Mouse (Mus musculus) adrenal gland, postnatal 25 days (tissue): ENCODE data around the gene Supt20. TPM values are rescaled to one million over a fixed set of nuclear protein-coding genes. Genes with fewer than 3 reads are reported as not detected.
"Not testable (repeated sequence)": the region's sequence is repeated elsewhere in the genome, so short reads cannot be mapped to it uniquely, and the experiment has no call there.

ENCODE experiments used
- DNase-seq: peaks from one replicate; pipeline ENCODE4 v3.0.0; 2021; ENCODE audit warnings: mixed read lengths
- total RNA-seq: library from RNA; stranded (reverse); gene quantifications from 2 replicates; pipeline ENCODE4 v1.2.3, GENCODE M21; 2021

Gene Supt20
- total RNA-seq, 1 experiment from 2014 or later, result 68.9 TPM

DNA sequence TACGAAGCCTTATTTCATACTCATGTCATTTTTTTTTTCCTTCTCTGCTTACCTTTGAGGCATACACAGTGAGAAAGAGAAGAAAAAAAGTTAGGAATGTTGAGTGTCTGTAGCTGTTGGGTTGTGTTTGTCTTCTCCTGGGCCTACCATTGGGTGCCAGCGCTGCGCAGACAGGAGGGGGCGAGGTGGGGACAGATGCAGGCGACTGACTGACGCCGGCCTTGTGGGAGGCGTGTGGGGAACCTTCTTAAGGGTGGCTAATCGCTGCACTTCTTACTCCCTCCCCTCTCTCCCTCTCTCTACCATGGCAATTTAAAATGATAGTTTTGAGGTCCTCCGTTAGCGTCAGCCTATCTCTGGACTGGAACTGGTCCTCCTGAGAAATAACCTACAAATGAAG, 63.5 kb downstream of the Supt20 start:
- DNase-seq, result peak; percentile 56

DNA sequence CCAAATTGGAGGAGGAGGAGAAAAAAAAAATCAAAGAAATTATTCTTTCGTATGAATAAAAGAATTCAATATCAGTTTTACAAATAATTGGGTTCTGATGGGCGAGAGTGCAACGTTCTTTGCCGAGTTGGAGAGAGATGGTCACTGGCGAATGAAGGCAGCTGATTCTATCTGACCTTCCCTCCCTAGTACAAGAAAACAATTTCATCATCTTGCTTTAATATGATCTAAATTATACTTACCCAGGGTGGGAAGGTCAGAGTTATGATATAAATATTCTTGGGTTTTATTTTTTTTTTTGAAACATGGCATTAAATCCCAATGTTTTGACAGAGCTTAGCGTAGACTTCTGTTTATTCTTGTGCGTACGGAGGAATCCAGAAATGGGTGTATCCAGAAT, 64.8 kb downstream of the Supt20 start:
- no peak for DNase-seq

DNA sequence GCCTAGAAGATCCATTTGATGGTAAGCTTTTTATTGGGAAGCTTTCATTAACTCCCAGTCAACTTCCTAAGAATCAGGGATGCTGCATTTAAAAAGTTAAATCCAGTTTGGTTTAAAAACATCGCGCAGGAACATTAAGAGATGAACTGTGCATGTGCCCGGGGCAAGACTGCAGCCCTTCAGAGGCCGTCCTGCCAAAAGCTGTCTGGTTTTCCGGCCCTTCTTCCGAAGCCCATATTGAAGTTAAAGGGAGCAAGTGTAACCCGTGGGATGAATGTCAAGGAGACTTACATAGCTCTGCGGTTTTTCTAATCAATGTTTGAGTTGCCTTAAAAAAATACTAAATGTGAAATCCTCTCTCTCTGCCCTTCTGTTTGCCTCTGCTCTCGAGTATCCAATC, 66.6 kb downstream of the Supt20 start:
- no peak for DNase-seq

DNA sequence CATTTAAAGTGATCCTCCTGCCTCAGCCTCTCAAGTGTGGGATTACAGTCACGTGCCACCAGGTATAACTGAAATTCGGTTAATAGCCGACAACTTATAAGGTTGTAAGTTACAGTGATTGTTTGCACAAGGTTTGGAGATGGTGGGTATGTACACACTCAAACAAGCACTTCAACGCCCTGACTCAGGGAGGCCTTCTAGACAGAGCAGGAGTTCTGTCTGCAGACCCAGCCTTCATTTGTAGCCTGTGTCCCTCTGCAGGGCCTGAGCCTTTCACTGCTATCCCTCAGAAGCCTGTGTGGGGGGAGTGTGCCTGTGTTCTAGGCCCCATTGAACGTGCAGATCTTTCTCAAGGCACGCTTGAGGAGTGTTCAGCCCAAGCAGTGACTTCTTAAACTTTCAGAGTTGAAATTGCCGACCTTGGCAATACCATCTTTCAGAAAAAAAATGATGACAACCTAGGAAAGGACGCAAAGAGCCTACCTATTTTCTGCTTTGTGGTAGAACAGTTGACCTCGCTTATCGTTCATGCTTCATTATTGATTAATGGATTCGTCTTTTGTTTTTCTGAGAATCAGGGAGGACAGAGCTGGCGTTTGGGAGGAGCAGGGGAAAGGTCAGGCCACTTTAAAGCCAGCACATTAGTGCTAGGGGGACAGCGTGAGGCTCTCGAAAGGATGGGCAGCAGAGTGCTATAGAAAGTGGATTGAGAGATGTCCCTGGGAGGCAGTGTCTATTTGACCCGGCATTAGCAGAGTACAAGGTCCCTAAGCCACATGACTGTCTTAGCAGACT, 67.9 kb downstream of the Supt20 start:
- DNase-seq, result no peak

DNA sequence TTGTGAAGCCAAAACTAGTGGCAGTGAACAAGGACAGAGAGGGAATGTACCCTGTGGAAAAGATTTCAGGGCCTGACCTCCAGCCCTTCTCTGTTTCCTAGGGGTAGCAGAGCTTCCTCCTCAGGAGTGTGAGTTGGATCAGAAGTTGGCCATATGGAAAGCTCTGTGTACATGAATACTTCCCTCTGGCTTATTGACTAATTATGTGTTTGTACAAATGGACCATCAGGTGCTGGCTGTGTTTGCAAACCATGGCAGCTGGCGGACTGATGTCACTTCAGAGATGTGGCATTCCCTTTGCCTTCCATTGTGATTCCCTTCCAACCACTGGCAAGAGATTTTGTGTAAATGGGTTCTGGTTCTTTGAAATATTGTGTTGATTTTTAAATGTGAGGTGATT, 68.7 kb downstream of the Supt20 start:
- no peak for DNase-seq

DNA sequence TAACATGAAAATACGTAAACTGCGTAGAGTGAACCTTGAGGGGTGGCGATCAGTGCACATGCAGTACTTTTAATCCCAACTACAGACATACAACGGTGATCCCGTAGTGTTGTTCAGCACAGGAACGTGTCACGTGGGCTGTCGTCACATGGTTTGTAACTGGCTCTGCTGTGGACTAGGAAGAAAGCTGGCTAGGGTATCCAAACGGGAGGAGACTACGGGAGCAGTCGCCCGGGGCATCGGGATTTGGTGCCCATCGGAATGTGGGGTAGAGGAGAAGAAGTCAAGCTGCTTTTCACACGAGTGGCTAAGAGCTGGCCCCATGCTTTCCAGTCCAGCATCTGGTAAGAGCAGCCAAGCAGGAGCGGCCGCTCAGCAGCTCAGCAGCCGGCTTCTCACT, 71.8 kb downstream of the Supt20 start:
- DNase-seq, result no peak

DNA sequence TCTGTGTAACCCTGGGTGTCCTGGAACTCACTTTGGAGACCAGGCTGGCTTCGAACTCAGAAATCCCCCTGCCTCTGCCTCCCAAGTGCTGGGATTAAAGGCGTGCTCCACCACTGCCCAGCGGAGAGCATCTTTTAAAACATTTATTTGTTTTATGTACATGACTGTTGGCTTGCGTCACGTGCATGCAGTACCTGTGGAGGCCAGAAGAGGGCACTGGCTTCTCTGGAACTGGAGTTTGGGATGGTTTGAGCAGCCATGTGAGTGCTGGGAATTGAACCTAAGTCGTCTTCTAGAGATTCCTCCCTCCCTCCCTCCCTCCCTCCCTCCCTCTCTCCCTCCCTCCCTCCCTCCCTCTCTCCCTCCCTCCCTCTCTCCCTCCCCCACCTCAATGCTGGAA, 72.9 kb downstream of the Supt20 start:
- not testable (repeated sequence) for DNase-seq

DNA sequence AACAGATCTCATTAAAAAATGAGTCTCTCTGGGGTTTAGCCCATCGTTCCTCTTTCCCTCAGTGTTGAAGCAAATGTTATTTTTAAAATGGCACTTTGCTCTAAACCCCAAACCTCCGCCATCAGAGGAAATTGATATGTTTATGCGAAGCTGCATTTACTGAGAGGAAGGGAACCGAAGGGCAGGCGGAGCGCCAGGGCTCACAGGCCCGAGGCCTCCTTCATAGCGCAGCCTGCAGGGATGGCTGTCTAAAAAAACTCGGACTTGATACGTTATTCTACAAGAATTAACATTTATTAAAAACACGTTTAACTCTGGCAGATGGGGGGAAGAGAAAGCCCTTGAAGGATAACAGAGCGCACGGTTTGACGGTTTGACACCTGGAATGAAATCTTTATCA, 73.4 kb downstream of the Supt20 start:
- DNase-seq, result no peak

DNA sequence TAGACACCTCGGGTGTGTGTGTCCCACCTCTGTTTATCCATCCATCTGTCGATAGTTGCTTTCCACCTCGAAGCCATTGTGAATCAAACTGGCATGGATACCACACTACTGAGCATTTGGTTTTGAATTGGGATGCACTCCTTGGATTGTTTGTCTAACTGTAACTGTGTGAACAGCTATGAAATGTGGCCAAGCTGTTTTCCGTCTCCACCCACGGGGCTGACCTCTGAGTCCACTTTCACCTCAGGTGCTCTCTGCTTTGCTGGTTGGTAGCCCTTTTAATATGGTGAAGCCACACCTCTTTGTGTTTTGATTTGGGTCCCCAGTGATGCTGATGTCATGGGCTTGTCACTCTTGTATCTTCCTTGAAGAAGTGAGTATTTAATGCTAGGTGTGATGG, 74.2 kb downstream of the Supt20 start:
- no peak for DNase-seq

DNA sequence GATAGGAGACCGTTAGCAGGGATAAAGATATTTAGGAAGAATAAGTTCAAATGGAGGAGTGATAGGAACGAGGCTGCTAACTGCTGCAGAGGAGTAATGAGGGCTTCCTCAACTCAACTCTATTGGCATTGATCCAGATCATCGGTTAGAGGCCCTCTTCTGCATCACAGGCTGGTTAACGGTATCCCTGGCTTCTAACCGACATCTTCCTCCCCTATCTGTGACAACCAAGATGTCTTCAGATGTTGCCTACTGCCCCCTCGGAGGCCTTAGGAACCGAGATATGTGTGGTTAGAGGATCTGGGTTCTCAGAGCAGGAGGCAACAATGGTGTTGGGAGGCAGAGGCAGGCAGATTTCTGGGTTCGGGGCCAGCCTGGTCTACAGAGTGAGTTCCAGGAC, 76.0 kb downstream of the Supt20 start:
- no peak for DNase-seq

DNA sequence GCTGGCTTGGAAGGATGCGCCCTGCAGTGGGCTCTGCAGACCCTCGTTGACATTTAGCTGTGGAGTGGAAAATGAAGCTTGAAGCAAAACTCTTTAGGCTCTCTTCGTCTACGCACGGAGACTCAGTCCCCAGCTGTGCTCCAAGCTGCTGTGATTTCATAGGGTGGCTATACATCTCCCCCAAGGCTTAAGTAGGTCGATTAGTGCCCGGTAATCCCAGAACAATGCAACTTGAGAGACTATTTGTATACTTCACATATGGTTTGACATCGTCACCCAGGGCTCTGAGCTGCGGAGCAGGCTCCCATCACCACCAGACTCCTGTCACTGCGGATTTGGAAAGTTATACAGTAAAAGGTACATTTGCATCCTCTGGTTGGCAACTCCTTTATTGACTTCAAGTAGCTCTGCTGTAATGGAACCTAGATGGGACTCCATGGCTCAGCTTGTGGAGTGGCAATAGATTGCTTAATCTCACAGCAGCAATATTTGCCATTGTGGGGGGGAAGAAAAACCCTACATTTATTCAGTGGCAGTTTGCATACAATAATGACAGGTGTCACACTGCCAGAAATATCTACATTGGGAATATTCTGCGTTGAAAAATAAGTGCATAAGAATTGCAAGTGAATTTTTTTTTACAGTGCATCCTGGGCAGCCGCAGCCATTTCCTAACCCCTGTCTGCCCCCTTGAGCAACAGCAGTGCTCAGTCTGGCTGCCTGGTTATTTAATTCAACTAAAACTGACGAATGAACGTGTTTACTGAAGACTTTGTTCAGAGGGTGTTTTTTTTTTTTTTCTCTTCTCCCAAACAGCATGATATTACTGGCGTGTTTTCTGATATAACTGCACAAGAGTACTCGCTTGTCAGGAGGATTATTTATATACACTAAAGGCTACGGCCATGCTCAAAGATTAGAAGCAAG, 77.0 kb downstream of the Supt20 start:
- no peak for DNase-seq

DNA sequence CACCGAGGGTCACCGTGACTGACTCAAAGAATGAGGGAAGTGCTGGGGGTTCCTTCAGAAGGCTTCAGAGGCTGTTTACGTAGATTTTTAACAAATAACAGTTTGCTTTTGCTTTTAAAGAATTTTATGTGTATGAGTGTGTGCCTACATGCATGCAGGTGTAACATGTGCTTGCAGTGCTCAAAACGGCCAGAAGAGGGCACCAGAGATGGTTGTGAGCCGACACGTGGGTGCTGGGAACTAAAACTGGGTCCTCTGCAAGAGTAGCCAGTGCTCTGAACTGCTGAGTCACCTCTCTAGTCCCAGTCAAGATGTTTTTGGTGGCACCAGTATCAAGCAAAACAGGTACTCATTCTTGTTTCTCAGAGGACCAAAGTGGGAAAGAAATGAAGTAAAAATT, 81.0 kb downstream of the Supt20 start:
- no peak for DNase-seq

DNA sequence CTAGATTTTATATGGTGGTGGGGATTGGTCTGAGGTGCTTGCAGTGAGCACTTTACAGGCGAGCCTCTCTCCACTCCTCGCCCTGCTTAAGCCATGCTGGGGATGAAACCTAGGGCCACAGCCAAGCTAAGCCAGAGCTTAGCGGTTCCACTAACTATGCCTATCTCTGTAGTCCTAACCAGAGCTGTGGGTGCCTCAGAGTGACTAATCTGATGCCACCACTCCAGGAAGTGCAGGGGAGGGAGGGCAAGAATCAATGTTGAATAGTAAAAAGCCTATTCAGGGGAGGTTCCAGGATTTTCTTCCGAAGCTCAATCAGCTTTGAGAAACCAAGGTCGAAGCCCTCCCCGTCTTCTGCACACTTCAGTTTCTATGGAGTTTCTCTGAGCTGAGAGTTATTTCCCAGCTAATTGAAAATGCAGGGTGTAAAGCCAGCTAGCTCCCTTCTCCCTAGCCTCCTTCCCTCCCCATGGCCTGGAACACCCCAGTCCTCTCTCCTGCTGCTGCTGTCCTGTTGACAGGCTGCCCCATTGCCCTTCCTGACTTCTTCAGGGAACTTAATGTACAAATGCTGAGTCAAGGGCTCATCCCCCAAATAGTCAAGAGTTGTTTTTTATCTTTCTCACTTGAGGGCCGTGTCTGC, 83.5 kb downstream of the Supt20 start:
- no peak for DNase-seq

Other genes starting within 250 kb of the Supt20 start
- not detected in 2 replicates for gene Gm21958, start 21.5 kb downstream of the Supt20 start, total RNA-seq
- 40.7 and 47.9 TPM in 2 replicates for gene Exosc8, start 42.6 kb downstream of the Supt20 start, total RNA-seq
- 47.3 and 52.3 TPM in 2 replicates for gene Alg5, start 42.7 kb downstream of the Supt20 start, total RNA-seq
- 42.6 and 44.4 TPM in 2 replicates for gene Smad9, start 62.8 kb downstream of the Supt20 start, total RNA-seq
- 34.7 and 47.7 TPM in 2 replicates for gene Rfxap, start 115.0 kb downstream of the Supt20 start, total RNA-seq
- gene Sertm1, start 223.1 kb downstream of the Supt20 start, total RNA-seq, result not detected in 2 replicates